Mouse (Mus musculus): ENCODE measurements around the gene Fth1.
"Not testable (repeated sequence)": the region's sequence is repeated elsewhere in the genome, so short reads cannot be mapped to it uniquely, and the experiment has no call there.

DNA sequence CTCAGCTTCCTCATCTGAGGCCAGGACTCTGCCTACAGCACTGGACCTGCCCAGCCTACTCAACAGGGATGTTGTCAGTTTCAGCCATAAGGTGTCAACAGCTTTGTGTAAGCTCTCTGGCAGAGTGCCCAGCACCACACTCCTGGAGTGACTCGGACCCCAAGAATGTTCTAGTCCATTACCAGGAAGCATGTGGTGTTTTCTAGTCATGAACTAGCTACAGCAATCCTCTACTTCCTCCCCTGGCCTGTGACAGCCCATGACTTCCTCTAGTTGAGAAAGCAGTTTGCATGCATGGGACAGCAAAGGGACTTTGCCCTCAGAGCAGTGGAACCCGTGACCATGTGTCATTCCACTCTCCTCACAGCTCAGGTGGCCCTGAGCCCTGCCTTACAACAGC lies 5.5 kb upstream of the Fth1 start:
- not testable (repeated sequence) for TF ChIP-seq CTCF (IDR thresholded peaks at IDR 0.05; ENCODE audit: control insufficient read depth, insufficient read depth, insufficient replicate concordance, low read depth, low read length); POLR2A (IDR thresholded peaks at IDR 0.05; ENCODE audit: control insufficient read depth, low read depth, low read length)

Measured in testis, adult 2 months (tissue).